Mouse (Mus musculus): ENCODE measurements at regions not wholly inside any gene's neighbourhood (a gene's known extent, or its start where the extent isn't known, plus 50 kb on each side); places are given as distances from the start of the nearest gene placed in this dataset.

GRCm38 (mm10) chr3:144378524-144379225, 173.7 kb upstream of the Lmo4 start:
- 91% methylated on average over 8 of the region's 8 CpGs for WGBS
- no peaks in the 10 kb centered on the region for H3K36me3 ChIP-seq
- H3K27me3 ChIP-seq, result no peaks in the 10 kb centered on the region
- H3K9ac ChIP-seq, result no peak overlapping the region
- no peak for ATAC-seq (ENCODE audit: borderline replicate concordance, extremely low read depth, low FRiP score, low TSS enrichment)
- H3K9me3 ChIP-seq, result no peaks in the 10 kb centered on the region
- H3K4me2 ChIP-seq, result no peak overlapping the region
- H3K4me3 ChIP-seq, result no peak overlapping the region
- no peak overlapping the region for H3K27ac ChIP-seq
- 0 out of 2 replicates have a peak, but pooled peaks cover 3% of the 10 kb centered on the region for H3K4me1 ChIP-seq

GRCm38 (mm10) chr3:144377626-144378523, 172.9 kb upstream of the Lmo4 start:
- no peaks in the 10 kb centered on the region for H3K36me3 ChIP-seq
- no peaks in the 10 kb centered on the region for H3K27me3 ChIP-seq
- no peak for ATAC-seq (ENCODE audit: borderline replicate concordance, extremely low read depth, low FRiP score, low TSS enrichment)
- H3K9me3 ChIP-seq, result no peaks in the 10 kb centered on the region
- 0 out of 2 replicates have a peak, but pooled peaks cover 3% of the 10 kb centered on the region for H3K4me1 ChIP-seq
- H3K9ac ChIP-seq, result no peak overlapping the region
- H3K27ac ChIP-seq, result no peak overlapping the region
- H3K4me3 ChIP-seq, result no peak overlapping the region
- no peak overlapping the region for H3K4me2 ChIP-seq
- WGBS, result 75% methylated on average over 18 of the region's 18 CpGs

DNA sequence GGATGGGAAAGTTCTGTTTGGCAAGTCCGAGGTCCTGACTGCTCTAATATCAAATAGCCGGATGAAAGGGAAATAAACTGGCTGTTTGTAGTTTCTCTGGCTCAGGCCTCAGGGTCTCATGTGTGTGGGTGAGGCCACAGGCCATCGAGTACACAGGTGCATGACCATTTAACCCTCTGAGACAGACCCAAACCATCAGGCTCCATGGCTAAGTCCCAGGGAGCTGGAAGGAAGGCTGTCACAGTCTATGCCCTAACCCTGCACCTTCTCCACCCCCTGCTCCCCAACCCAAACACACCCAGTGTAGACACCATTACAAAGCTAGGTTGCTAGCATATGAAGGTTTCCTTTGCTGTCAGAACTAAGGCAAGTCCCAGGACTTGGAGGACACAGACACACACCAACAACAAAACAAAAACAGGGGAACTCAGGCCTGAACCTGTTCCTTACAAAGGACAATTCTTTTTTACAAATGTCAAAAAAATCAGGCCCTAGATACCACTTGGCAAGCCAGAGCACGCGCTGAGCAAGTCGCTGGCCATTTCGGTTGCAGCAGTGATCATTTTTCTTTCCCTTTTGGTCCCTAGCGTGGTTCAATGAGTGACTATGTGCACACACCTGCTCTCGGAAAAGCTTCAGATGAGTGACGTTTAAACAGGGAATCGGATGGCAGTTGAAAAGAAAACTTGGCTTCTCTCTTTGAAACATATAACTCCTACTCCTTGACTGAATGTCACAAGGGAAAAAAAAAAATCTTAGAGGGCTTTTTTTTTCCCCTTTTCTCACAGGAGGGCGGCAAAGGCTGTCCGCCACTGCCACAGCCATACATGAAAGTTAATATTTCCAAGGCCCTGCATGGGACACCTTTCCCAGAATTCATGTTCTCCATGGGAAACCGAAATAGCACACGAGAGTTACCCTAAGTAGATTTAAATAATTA, 171.7 kb upstream of the Lmo4 start:
- no peaks in the 10 kb centered on the region for H3K27me3 ChIP-seq
- no peaks in the 10 kb centered on the region for H3K9me3 ChIP-seq
- 0 out of 2 replicates have a peak, but pooled peaks cover 3% of the 10 kb centered on the region for H3K4me1 ChIP-seq
- no peak overlapping the region for H3K4me3 ChIP-seq
- H3K27ac ChIP-seq, result no peak overlapping the region
- ATAC-seq (ENCODE audit: borderline replicate concordance, extremely low read depth, low FRiP score, low TSS enrichment), result no peak
- no peak overlapping the region for H3K4me2 ChIP-seq
- no peak overlapping the region for H3K9ac ChIP-seq
- no peaks in the 10 kb centered on the region for H3K36me3 ChIP-seq
- 68% methylated on average over 15 of the region's 15 CpGs for WGBS

DNA sequence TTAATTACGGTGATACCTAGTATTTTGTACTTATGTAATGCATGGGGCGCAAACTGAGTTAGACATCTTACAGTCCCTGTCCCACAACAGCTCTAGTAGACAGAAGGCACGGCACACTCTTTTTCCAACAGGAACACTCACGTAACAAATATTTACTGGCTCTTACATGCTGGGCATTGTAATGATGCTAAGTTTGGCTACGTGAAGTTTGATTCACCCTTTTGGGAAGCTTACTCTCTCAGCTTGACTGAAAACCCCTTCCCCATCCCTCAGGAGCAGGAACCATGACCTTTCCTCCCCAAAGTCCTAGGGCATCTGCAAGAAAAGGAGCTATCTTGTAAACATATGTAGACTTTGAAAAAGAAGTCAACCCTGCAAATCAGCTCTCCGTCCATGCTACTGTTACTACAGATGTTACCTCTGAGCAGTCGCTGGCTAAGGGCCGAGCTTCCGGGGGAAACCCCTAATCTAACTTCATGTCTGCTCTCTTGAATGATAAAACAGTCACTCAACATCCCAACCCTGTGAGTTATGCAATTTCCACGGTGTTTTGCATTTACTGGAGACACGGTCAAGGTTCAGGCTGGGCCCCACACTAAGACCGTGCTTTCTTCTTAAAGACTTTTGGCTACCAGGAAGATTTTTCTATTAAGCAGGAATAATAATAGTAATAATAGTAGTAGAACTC, 170.8 kb upstream of the Lmo4 start:
- no peaks in the 10 kb centered on the region for H3K36me3 ChIP-seq
- ATAC-seq (ENCODE audit: borderline replicate concordance, extremely low read depth, low FRiP score, low TSS enrichment), result no peak
- no peak overlapping the region for H3K4me3 ChIP-seq
- H3K4me2 ChIP-seq, result no peak overlapping the region
- H3K9ac ChIP-seq, result no peak overlapping the region
- WGBS, result 62% methylated on average over 12 of the region's 12 CpGs
- H3K27ac ChIP-seq, result no peak overlapping the region
- H3K4me1 ChIP-seq, result 0 out of 2 replicates have a peak, but pooled peaks cover 3% of the 10 kb centered on the region
- no peaks in the 10 kb centered on the region for H3K9me3 ChIP-seq
- no peaks in the 10 kb centered on the region for H3K27me3 ChIP-seq

GRCm38 (mm10) chr3:144368300-144368699, 163.3 kb upstream of the Lmo4 start:
- no peaks in the 10 kb centered on the region for H3K36me3 ChIP-seq
- H3K9me3 ChIP-seq, result no peaks in the 10 kb centered on the region
- no peak overlapping the region for H3K27ac ChIP-seq
- 66% methylated on average over 4 of the region's 4 CpGs for WGBS
- H3K4me3 ChIP-seq, result no peak overlapping the region
- H3K4me1 ChIP-seq, result 0 out of 2 replicates have a peak, but pooled peaks cover 6% of the 10 kb centered on the region
- no peak overlapping the region for H3K4me2 ChIP-seq
- no peaks in the 10 kb centered on the region for H3K27me3 ChIP-seq
- H3K9ac ChIP-seq, result no peak overlapping the region
- peak; percentile 31; the same call in 1 of the 2 replicates for ATAC-seq (ENCODE audit: borderline replicate concordance, extremely low read depth, low FRiP score, low TSS enrichment)

DNA sequence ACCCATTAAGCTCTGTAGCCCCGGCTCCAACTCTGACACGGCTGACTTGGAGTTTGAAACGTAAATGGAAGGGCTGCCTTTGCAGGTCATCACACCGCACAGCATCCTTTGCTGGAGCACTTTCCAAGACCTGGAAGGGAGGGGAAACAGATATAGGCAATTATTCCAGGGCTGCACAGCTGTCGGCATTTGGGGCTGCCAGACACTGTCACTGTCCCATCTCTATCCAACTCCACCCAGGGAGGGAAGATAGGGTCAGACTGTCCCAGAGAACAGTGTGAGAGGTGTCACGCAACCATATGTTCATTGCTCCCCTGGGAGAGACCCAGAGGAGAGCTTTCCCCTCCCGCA, 162.7 kb upstream of the Lmo4 start:
- no peak for ATAC-seq (ENCODE audit: borderline replicate concordance, extremely low read depth, low FRiP score, low TSS enrichment)
- Histone ChIP-seq H3K4me2 (peak overlapping the region; percentile 47), H3K36me3 (no peaks in the 10 kb centered on the region), H3K9me3 (no peaks in the 10 kb centered on the region), H3K4me3 (peak overlapping the region; percentile 22), H3K9ac (no peak overlapping the region), H3K27me3 (no peaks in the 10 kb centered on the region), H3K27ac (no peak overlapping the region), H3K4me1 (0 out of 2 replicates have a peak, but pooled peaks cover 6% of the 10 kb centered on the region)
- 32% methylated on average over 7 of the region's 7 CpGs for WGBS

DNA sequence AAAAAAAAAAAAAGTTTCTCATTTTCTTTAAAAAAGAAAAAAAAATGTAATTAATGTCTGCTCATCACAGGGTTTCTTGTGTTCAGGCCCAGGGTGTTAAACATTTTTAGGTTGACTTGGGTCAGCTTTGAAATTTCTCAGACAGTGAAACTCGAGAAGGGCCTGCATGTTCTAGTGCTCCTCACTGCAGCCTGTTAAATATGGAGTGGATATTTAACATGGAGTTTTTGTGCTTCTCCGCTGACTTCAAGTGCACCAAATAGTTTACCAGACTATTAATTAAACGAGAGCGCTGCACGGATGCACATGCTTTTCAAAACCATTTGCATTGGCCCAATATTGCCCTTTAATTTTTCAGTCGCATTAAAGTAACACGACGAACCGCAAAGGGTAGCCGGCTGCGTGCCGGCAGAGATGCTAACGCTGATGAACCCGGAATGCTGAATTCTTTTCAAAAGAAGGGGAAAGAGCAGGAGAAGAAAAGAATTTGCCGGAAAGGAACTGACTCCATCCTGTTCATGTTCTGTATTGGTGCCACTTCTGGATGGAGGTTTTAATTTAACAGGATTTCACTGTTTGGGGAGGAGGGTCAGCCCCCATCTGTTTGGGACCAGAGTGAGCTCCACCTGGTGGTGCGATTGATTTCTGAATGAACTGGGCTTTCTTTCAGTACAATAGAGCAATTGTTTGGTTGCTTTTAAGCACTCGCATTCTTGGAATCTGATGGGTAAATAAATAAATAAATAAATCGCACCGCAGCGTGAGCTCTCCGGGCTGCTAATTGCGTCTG, 162.2 kb upstream of the Lmo4 start:
- WGBS, result 30% methylated on average over 22 of the region's 22 CpGs
- no peak for ATAC-seq (ENCODE audit: borderline replicate concordance, extremely low read depth, low FRiP score, low TSS enrichment)
- 0 out of 2 replicates have a peak, but pooled peaks cover 6% of the 10 kb centered on the region for H3K4me1 ChIP-seq
- H3K27me3 ChIP-seq, result no peaks in the 10 kb centered on the region
- no peaks in the 10 kb centered on the region for H3K9me3 ChIP-seq
- no peaks in the 10 kb centered on the region for H3K36me3 ChIP-seq
- peak overlapping the region; percentile 22 for H3K4me3 ChIP-seq
- no peak overlapping the region for H3K9ac ChIP-seq
- peak overlapping the region; percentile 47 for H3K4me2 ChIP-seq
- H3K27ac ChIP-seq, result no peak overlapping the region

GRCm38 (mm10) chr3:144365894-144366293, 160.9 kb upstream of the Lmo4 start:
- no peak overlapping the region for H3K4me2 ChIP-seq
- H3K4me1 ChIP-seq, result 0 out of 2 replicates have a peak, but pooled peaks cover 6% of the 10 kb centered on the region
- H3K36me3 ChIP-seq, result no peaks in the 10 kb centered on the region
- H3K9ac ChIP-seq, result no peak overlapping the region
- no peaks in the 10 kb centered on the region for H3K27me3 ChIP-seq
- 72% methylated on average over 4 of the region's 4 CpGs for WGBS
- no peak overlapping the region for H3K4me3 ChIP-seq
- no peak for ATAC-seq (ENCODE audit: borderline replicate concordance, extremely low read depth, low FRiP score, low TSS enrichment)
- H3K9me3 ChIP-seq, result no peaks in the 10 kb centered on the region
- no peak overlapping the region for H3K27ac ChIP-seq

GRCm38 (mm10) chr3:144362472-144362871, 157.5 kb upstream of the Lmo4 start:
- no peak overlapping the region for H3K4me3 ChIP-seq
- H3K27ac ChIP-seq, result no peak overlapping the region
- no peak overlapping the region for H3K9ac ChIP-seq
- no peak overlapping the region for H3K4me2 ChIP-seq
- H3K4me1 ChIP-seq, result 0 out of 2 replicates have a peak, but pooled peaks cover 4% of the 10 kb centered on the region
- WGBS, result 62% methylated on average over 10 of the region's 10 CpGs
- no peak for ATAC-seq (ENCODE audit: borderline replicate concordance, extremely low read depth, low FRiP score, low TSS enrichment)
- no peaks in the 10 kb centered on the region for H3K9me3 ChIP-seq
- H3K36me3 ChIP-seq, result no peaks in the 10 kb centered on the region
- no peaks in the 10 kb centered on the region for H3K27me3 ChIP-seq

- no peak for ATAC-seq (ENCODE audit: borderline replicate concordance, extremely low read depth, low FRiP score, low TSS enrichment)
- no peaks in the 10 kb centered on the region for H3K9me3 ChIP-seq
- H3K4me2 ChIP-seq, result no peak overlapping the region
- H3K27me3 ChIP-seq, result no peaks in the 10 kb centered on the region
- no peak overlapping the region for H3K4me3 ChIP-seq
- 71% methylated on average over 4 of the region's 4 CpGs for WGBS
- H3K4me1 ChIP-seq, result no peaks in the 10 kb centered on the region
- no peaks in the 10 kb centered on the region for H3K36me3 ChIP-seq
- H3K9ac ChIP-seq, result no peak overlapping the region
- H3K27ac ChIP-seq, result no peak overlapping the region
Measured at GRCm38 (mm10) chr3:144361203-144361978, 156.4 kb upstream of the Lmo4 start.

Measured in lung, embryonic 15.5 days (tissue).